Mouse (Mus musculus): ENCODE data around the gene Ly6g5b. TPM values are rescaled to one million over a fixed set of nuclear protein-coding genes. Genes with fewer than 3 reads are reported as not detected.
"Not testable (repeated sequence)": the region's sequence is repeated elsewhere in the genome, so short reads cannot be mapped to it uniquely, and the experiment has no call there.

The Ly6g5b gene
- polyA plus RNA-seq, 1 experiment: 0.28 TPM

GRCm38 (mm10) chr17:35131038-35131437, 15.8 kb upstream of the Ly6g5b start:
- H3K79me3 ChIP-seq (ENCODE audit: low read depth): peaks cover 23% of the 10 kb centered on the region
- no peak for TF ChIP-seq USF1 (IDR thresholded peaks at IDR 0.05; ENCODE audit: low read depth)
- no peak for TF ChIP-seq CEBPB (IDR thresholded peaks at IDR 0.05; ENCODE audit: low read depth)
- no peak for TF ChIP-seq MYOD1 (IDR thresholded peaks at IDR 0.05; ENCODE audit: control insufficient read depth, insufficient read length, low read depth)
- TF ChIP-seq MYOG (IDR thresholded peaks at IDR 0.05; ENCODE audit: control insufficient read depth, extremely low read depth, insufficient read length): no peak
- TF ChIP-seq CTCF (IDR thresholded peaks at IDR 0.05; ENCODE audit: control insufficient read depth, insufficient read depth, insufficient read length): no peak
- TF ChIP-seq MAX (IDR thresholded peaks at IDR 0.05): no peak
- no peak for TF ChIP-seq FOSL1 (IDR thresholded peaks at IDR 0.05; ENCODE audit: insufficient read depth, low read length, poor library complexity, severe bottlenecking)
- H3K79me2 ChIP-seq (ENCODE audit: control insufficient read depth, insufficient read depth): peaks cover 40% of the 10 kb centered on the region
- no peaks in the 10 kb centered on the region for H3K27me3 ChIP-seq (ENCODE audit: control insufficient read depth, insufficient read depth, insufficient read length)
- H3ac ChIP-seq (ENCODE audit: control insufficient read depth, insufficient read length, low read depth): no peak overlapping the region
- no peak overlapping the region for H3K4me3 ChIP-seq (ENCODE audit: insufficient read depth, poor library complexity, severe bottlenecking)
- peaks cover 5% of the 10 kb centered on the region for H3K36me3 ChIP-seq (ENCODE audit: control insufficient read depth, insufficient read depth)

- Histone ChIP-seq H3K79me2 (ENCODE audit: control insufficient read depth, insufficient read depth) (peaks cover 34% of the 10 kb centered on the region), H3K27me3 (ENCODE audit: control insufficient read depth, insufficient read depth, insufficient read length) (no peaks in the 10 kb centered on the region), H3K36me3 (ENCODE audit: control insufficient read depth, insufficient read depth) (peaks cover 6% of the 10 kb centered on the region), H3K4me3 (ENCODE audit: insufficient read depth, poor library complexity, severe bottlenecking) (no peak overlapping the region), H3K79me3 (ENCODE audit: low read depth) (peaks cover 21% of the 10 kb centered on the region), H3ac (ENCODE audit: control insufficient read depth, insufficient read length, low read depth) (no peak overlapping the region)
- TF ChIP-seq MYOG (IDR thresholded peaks at IDR 0.05; ENCODE audit: control insufficient read depth, extremely low read depth, insufficient read length) (no peak), FOSL1 (IDR thresholded peaks at IDR 0.05; ENCODE audit: insufficient read depth, low read length, poor library complexity, severe bottlenecking) (no peak), MAX (IDR thresholded peaks at IDR 0.05) (no peak), CEBPB (IDR thresholded peaks at IDR 0.05; ENCODE audit: low read depth) (no peak), USF1 (IDR thresholded peaks at IDR 0.05; ENCODE audit: low read depth) (no peak), MYOD1 (IDR thresholded peaks at IDR 0.05; ENCODE audit: control insufficient read depth, insufficient read length, low read depth) (no peak), CTCF (IDR thresholded peaks at IDR 0.05; ENCODE audit: control insufficient read depth, insufficient read depth, insufficient read length) (no peak)
These were observed 13.8 kb upstream of the Ly6g5b start for GRCm38 (mm10) chr17:35128996-35129395.

- Histone ChIP-seq H3K79me2 (ENCODE audit: control insufficient read depth, insufficient read depth) (peaks cover 45% of the 10 kb centered on the region), H3K27me3 (ENCODE audit: control insufficient read depth, insufficient read depth, insufficient read length) (no peaks in the 10 kb centered on the region), H3ac (ENCODE audit: control insufficient read depth, insufficient read length, low read depth) (peak overlapping the region; percentile 91), H3K4me3 (ENCODE audit: insufficient read depth, poor library complexity, severe bottlenecking) (peak overlapping the region; percentile 53), H3K79me3 (ENCODE audit: low read depth) (peaks cover 31% of the 10 kb centered on the region), H3K36me3 (ENCODE audit: control insufficient read depth, insufficient read depth) (peaks cover 12% of the 10 kb centered on the region)
- TF ChIP-seq CEBPB (IDR thresholded peaks at IDR 0.05; ENCODE audit: low read depth) (no peak), FOSL1 (IDR thresholded peaks at IDR 0.05; ENCODE audit: insufficient read depth, low read length, poor library complexity, severe bottlenecking) (no peak)
These were observed 11.8 kb upstream of the Ly6g5b start for GRCm38 (mm10) chr17:35127017-35127416.

DNA sequence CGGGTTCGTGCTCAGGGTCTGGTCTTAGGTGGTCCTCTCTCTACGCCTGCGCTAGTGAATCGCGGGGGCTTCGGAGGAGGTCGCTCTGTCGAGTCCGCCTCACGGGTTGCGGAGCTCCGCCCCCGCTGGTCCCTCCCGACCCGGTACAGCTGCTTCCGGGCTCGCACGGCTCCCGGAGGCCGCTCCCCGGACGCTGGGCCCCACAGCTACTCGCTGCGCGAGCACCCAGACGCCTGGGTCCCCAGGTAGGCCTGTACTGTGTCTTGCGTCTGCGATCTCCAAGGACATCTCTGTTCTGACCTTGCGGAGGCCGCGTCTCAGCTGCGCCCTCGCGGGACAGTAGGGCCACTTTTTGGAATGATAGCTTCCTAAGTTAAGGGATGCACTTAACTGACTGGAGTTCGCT, 11.0 kb upstream of the Ly6g5b start, which contains the start of gene D17H6S53E:
TSS of gene D17H6S53E (plus strand) at position 168 of the 406 bp plus-strand sequence.
- H3K27me3 ChIP-seq (ENCODE audit: control insufficient read depth, insufficient read depth, insufficient read length): no peaks in the 10 kb centered on the region
- TF ChIP-seq CEBPB (IDR thresholded peaks at IDR 0.05; ENCODE audit: low read depth) (no peak), MYOD1 (IDR thresholded peaks at IDR 0.05; ENCODE audit: control insufficient read depth, insufficient read length, low read depth) (no peak), MAX (IDR thresholded peaks at IDR 0.05) (no peak)

DNA sequence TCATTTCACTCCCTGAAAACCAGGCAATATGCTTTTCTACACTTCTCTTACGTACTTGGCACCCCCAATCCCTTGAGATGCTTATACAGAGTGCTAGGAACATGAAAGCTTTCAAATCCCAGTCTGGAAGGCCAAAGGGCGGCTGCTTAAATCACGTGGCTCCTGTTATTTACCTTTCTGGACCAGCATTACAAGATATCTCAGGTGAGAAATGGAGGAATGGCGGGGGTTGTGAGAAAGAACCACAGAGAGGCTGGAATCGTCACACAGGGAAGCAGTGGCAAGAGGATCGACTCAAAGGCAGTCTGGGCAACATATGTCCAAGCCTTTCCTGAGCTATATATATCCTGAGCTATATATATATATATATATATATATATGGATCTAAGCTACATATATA, 10.3 kb upstream of the Ly6g5b start:
- Histone ChIP-seq H3K79me2 (ENCODE audit: control insufficient read depth, insufficient read depth) (peaks cover 56% of the 10 kb centered on the region), H3K36me3 (ENCODE audit: control insufficient read depth, insufficient read depth) (peaks cover 12% of the 10 kb centered on the region), H3K79me3 (ENCODE audit: low read depth) (peaks cover 40% of the 10 kb centered on the region), H3K4me3 (ENCODE audit: insufficient read depth, poor library complexity, severe bottlenecking) (peak overlapping the region; percentile 53), H3K27me3 (ENCODE audit: control insufficient read depth, insufficient read depth, insufficient read length) (no peaks in the 10 kb centered on the region), H3ac (ENCODE audit: control insufficient read depth, insufficient read length, low read depth) (no peak overlapping the region)
- TF ChIP-seq MYOD1 (IDR thresholded peaks at IDR 0.05; ENCODE audit: control insufficient read depth, insufficient read length, low read depth) (no peak), FOSL1 (IDR thresholded peaks at IDR 0.05; ENCODE audit: insufficient read depth, low read length, poor library complexity, severe bottlenecking) (no peak), MAX (IDR thresholded peaks at IDR 0.05) (no peak), MYOG (IDR thresholded peaks at IDR 0.05; ENCODE audit: control insufficient read depth, extremely low read depth, insufficient read length) (no peak), CEBPB (IDR thresholded peaks at IDR 0.05; ENCODE audit: low read depth) (no peak), CTCF (IDR thresholded peaks at IDR 0.05; ENCODE audit: control insufficient read depth, insufficient read depth, insufficient read length) (no peak), USF1 (IDR thresholded peaks at IDR 0.05; ENCODE audit: low read depth) (no peak)

More for the DNA sequence above, 11.0 kb upstream of the Ly6g5b start, which contains the start of gene D17H6S53E:
- Histone ChIP-seq H3K4me3 (ENCODE audit: insufficient read depth, poor library complexity, severe bottlenecking) (peak within 1 kb of the TSS; percentile 53), H3K79me3 (ENCODE audit: low read depth) (peaks cover 36% of the 10 kb centered on the region), H3K79me2 (ENCODE audit: control insufficient read depth, insufficient read depth) (peaks cover 51% of the 10 kb centered on the region), H3ac (ENCODE audit: control insufficient read depth, insufficient read length, low read depth) (peak within 1 kb of the TSS; percentile 91), H3K36me3 (ENCODE audit: control insufficient read depth, insufficient read depth) (peaks cover 12% of the 10 kb centered on the region)

- H3K36me3 ChIP-seq (ENCODE audit: control insufficient read depth, insufficient read depth): peaks cover 13% of the 10 kb centered on the region
- TF ChIP-seq MYOG (IDR thresholded peaks at IDR 0.05; ENCODE audit: control insufficient read depth, extremely low read depth, insufficient read length) (no peak), MYOD1 (IDR thresholded peaks at IDR 0.05; ENCODE audit: control insufficient read depth, insufficient read length, low read depth) (no peak), FOSL1 (IDR thresholded peaks at IDR 0.05; ENCODE audit: insufficient read depth, low read length, poor library complexity, severe bottlenecking) (no peak), CTCF (IDR thresholded peaks at IDR 0.05; ENCODE audit: control insufficient read depth, insufficient read depth, insufficient read length) (no peak), MAX (IDR thresholded peaks at IDR 0.05) (no peak)
- peaks cover 61% of the 10 kb centered on the region for H3K79me2 ChIP-seq (ENCODE audit: control insufficient read depth, insufficient read depth)
- H3K79me3 ChIP-seq (ENCODE audit: low read depth): peaks cover 45% of the 10 kb centered on the region
- no peaks in the 10 kb centered on the region for H3K27me3 ChIP-seq (ENCODE audit: control insufficient read depth, insufficient read depth, insufficient read length)
- H3ac ChIP-seq (ENCODE audit: control insufficient read depth, insufficient read length, low read depth): no peak overlapping the region
- no peak overlapping the region for H3K4me3 ChIP-seq (ENCODE audit: insufficient read depth, poor library complexity, severe bottlenecking)
These were observed 9.9 kb upstream of the Ly6g5b start for GRCm38 (mm10) chr17:35125081-35125480.

DNA sequence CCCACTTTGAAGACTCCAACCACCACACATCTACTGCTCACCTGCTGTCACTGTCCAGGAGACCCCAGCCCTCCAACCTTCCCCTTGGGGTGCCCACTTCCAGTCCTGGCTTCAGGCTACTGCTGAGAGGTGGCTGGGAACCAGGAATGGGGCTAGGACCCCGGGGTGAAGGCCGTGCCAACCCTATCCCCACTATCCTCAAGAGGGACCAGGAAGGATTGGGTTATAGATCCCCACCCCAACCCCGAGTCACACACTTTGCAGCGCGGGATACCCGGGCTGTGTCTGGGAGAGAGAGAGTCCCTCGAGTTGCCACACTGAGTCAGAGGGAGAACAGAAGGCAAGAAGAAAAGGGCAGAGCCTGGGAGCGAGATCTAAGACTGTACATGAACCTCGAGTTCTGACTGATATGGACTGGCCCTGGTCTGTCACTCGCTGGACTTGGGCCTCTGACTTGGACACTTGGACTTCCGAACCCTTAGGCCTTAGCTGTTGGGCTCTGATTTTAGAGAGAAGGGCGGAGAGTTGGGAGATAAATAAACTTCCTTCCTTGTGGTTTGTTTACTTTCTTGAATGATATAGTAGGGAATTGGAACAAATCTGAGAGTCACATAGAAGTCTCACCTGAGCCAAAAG, 9.2 kb upstream of the Ly6g5b start:
- H3K4me3 ChIP-seq (ENCODE audit: insufficient read depth, poor library complexity, severe bottlenecking): not testable (repeated sequence)

DNA sequence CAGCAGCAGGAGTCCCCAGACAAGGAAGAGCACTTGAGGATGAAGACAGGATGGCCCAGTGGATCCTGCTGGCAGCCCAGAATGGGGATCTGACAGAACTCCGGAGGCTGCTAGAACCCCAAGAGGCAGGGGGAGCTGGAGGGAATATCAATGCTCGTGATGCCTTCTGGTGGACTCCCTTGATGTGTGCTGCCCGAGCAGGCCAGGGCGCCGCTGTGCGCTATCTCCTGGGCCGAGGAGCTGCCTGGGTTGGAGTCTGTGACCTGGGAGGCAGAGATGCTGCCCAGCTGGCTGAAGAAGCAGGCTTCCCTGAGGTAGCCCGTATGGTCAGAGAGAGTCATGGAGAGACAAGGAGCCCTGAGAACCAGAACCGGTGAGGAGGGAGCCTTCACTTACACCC, 8.1 kb upstream of the Ly6g5b start:
- H3K36me3 ChIP-seq (ENCODE audit: control insufficient read depth, insufficient read depth): peaks cover 28% of the 10 kb centered on the region
- peaks cover 47% of the 10 kb centered on the region for H3K79me3 ChIP-seq (ENCODE audit: low read depth)
- not testable (repeated sequence) for H3K4me3 ChIP-seq (ENCODE audit: insufficient read depth, poor library complexity, severe bottlenecking); H3ac ChIP-seq (ENCODE audit: control insufficient read depth, insufficient read length, low read depth); H3K27me3 ChIP-seq (ENCODE audit: control insufficient read depth, insufficient read depth, insufficient read length)
- H3K79me2 ChIP-seq (ENCODE audit: control insufficient read depth, insufficient read depth): peaks cover 68% of the 10 kb centered on the region

More for the DNA sequence above, 9.2 kb upstream of the Ly6g5b start:
- H3K27me3 ChIP-seq (ENCODE audit: control insufficient read depth, insufficient read depth, insufficient read length); H3ac ChIP-seq (ENCODE audit: control insufficient read depth, insufficient read length, low read depth): not testable (repeated sequence)
- Histone ChIP-seq H3K79me3 (ENCODE audit: low read depth) (peaks cover 51% of the 10 kb centered on the region), H3K79me2 (ENCODE audit: control insufficient read depth, insufficient read depth) (peaks cover 68% of the 10 kb centered on the region), H3K36me3 (ENCODE audit: control insufficient read depth, insufficient read depth) (peaks cover 20% of the 10 kb centered on the region)

Measured in C2C12 (cell line).